In genomic region chr17:56810245-56810644, GRCm38 (mm10) we compare ENCODE assay signal across 8 mouse cellular contexts. TPM values are rescaled to one million over a fixed set of nuclear protein-coding genes. Genes with fewer than 3 reads are reported as not detected.
A peak's percentile ranks its signal among the peaks of the same experiment; 100 is the strongest.
DNase-seq lines count a peak whose midpoint lies in the region; ATAC-seq and TF ChIP-seq lines count a peak whose summit lies in the region.

No protein-coding gene starts in this region.

- peak; percentile 80 for DNase-seq in ES-CJ7 (ENCODE audit: low read depth, low spot score)
- DNase-seq in cerebellum, adult 11 months, result peak; percentile 46
- DNase-seq in heart, postnatal 10 days, result peak; percentile 95 to 96
- DNase-seq in large intestine, adult 2 months (ENCODE audit: low read depth, low spot score), result peak; percentile 57
- DNase-seq in liver, embryonic 14.5 days (ENCODE audit: low read depth in 3 of 3, low spot score in 3 of 3), result peak in 1 of 3 experiments; percentile 45
- DNase-seq in urinary bladder, postnatal 10 days (ENCODE audit: low spot score), result peak; percentile 82

- H3K4me3 ChIP-seq in forebrain, embryonic 15.5 days, result no peak overlapping the region
- no peak overlapping the region for H3K4me3 ChIP-seq in liver, embryonic 14.5 days (ENCODE audit: insufficient read depth in 1 of 2, low read depth in 2 of 2, low read length in 2 of 2)
- no peak overlapping the region for H3K4me3 ChIP-seq in neural tube, embryonic 12.5 days

- H3K4me2 ChIP-seq in forebrain, embryonic 15.5 days (replicated peaks), result no peak overlapping the region
- H3K4me2 ChIP-seq in liver, embryonic 14.5 days (ENCODE audit: low read depth), result no peak overlapping the region
- 0 out of 2 replicates have a peak overlapping the region, but pooled peaks have one; percentile 27 for H3K4me2 ChIP-seq in neural tube, embryonic 12.5 days (replicated peaks)

- peak overlapping the region; percentile 61 for H3K27ac ChIP-seq in forebrain, embryonic 15.5 days (replicated peaks)
- no peak overlapping the region for H3K27ac ChIP-seq in liver, embryonic 14.5 days
- H3K27ac ChIP-seq in neural tube, embryonic 12.5 days, result 0 out of 2 replicates have a peak overlapping the region, but pooled peaks have one; percentile 27

- no peaks in the 10 kb centered on the region for H3K27me3 ChIP-seq in forebrain, embryonic 15.5 days
- H3K27me3 ChIP-seq in liver, embryonic 14.5 days (ENCODE audit: control insufficient read depth, insufficient read depth, low read length), result no peaks in the 10 kb centered on the region
- H3K27me3 ChIP-seq in neural tube, embryonic 12.5 days (replicated peaks), result peaks cover 4% of the 10 kb centered on the region; the same call in 1 of the 2 replicates

- 0% methylated on average over 3 of the region's 3 CpGs for WGBS in forebrain, embryonic 15.5 days
- WGBS in large intestine, adult 2 months, result 0% methylated on average over 3 of the region's 3 CpGs
- 60% methylated on average over 3 of the region's 3 CpGs for WGBS in liver, embryonic 14.5 days (ENCODE audit: insufficient replicate concordance)
- WGBS in neural tube, embryonic 12.5 days, result 9% methylated on average over 3 of the region's 3 CpGs

- H3K4me1 ChIP-seq in forebrain, embryonic 15.5 days, result peaks cover 40% of the 10 kb centered on the region
- peaks cover 0 to 4% of the 10 kb centered on the region in 2 experiments; a peak in 1 of 4 replicates for H3K4me1 ChIP-seq in liver, embryonic 14.5 days (replicated peaks; ENCODE audit: control insufficient read depth in 2 of 2, insufficient read depth in 2 of 2, low read length in 1 of 2)
- H3K4me1 ChIP-seq in neural tube, embryonic 12.5 days, result peaks cover 39% of the 10 kb centered on the region

- H3K9me3 ChIP-seq in forebrain, embryonic 15.5 days, result no peaks in the 10 kb centered on the region
- no peaks in the 10 kb centered on the region for H3K9me3 ChIP-seq in liver, embryonic 14.5 days (ENCODE audit: control insufficient read depth, low read length)
- no peaks in the 10 kb centered on the region for H3K9me3 ChIP-seq in neural tube, embryonic 12.5 days

- TF ChIP-seq CTCF in liver, embryonic 14.5 days (IDR thresholded peaks at IDR 0.05; ENCODE audit: low read depth), result no peak

- peak; percentile 27 for ATAC-seq in forebrain, embryonic 15.5 days (replicated peaks)
- peak; percentile 27; the same call in 1 of the 2 replicates for ATAC-seq in liver, embryonic 14.5 days (ENCODE audit: insufficient read depth)
- peak; percentile 57 for ATAC-seq in neural tube, embryonic 12.5 days (ENCODE audit: low FRiP score, low read depth)

- no peak for TF ChIP-seq EP300 in liver, embryonic 14.5 days (IDR thresholded peaks at IDR 0.05; ENCODE audit: low read depth)

- H3K36me3 ChIP-seq in forebrain, embryonic 15.5 days, result no peaks in the 10 kb centered on the region
- H3K36me3 ChIP-seq in liver, embryonic 14.5 days (replicated peaks; ENCODE audit: control insufficient read depth, insufficient read depth, low read depth), result no peaks in the 10 kb centered on the region; the same call in 1 of the 2 replicates
- H3K36me3 ChIP-seq in neural tube, embryonic 12.5 days, result no peaks in the 10 kb centered on the region

- no peak overlapping the region for H3K9ac ChIP-seq in forebrain, embryonic 15.5 days (replicated peaks)
- no peak overlapping the region for H3K9ac ChIP-seq in liver, embryonic 14.5 days (replicated peaks)
- no peak overlapping the region for H3K9ac ChIP-seq in neural tube, embryonic 12.5 days

- intact Hi-C loops in heart, postnatal 10 days (cut with DNase I), result no loop called here

RNA-seq across cellular contexts. Expression of gene Rfx2, which starts 20.6 kb away (rescaled TPM):
- 4.4 and 4.5 TPM in 2 replicates for polyA plus RNA-seq in forebrain, embryonic 15.5 days (2015; fragmentation: Nextera tagmentation; extraction: Ambion mirVana)
- total RNA-seq in heart, postnatal 10 days (2021), result 10 to 100 TPM in 1 of 2 experiments, 1 to 10 TPM in 1; 6.5 to 10.5 TPM
- polyA plus RNA-seq in large intestine, adult 2 months (2012; rRNA removed), result 6.2 and 9.9 TPM in 2 replicates
- 10.7 and 12.6 TPM in 2 replicates for polyA plus RNA-seq in liver, embryonic 14.5 days (2012; rRNA removed)
- polyA plus RNA-seq in liver, embryonic 14.5 days (2014; fragmentation: Nextera tagmentation; extraction: Ambion mirVana), result 6.8 and 8.5 TPM in 2 replicates
- polyA plus RNA-seq in neural tube, embryonic 12.5 days (2016; fragmentation: Nextera tagmentation; extraction: Ambion mirVana), result 4.9 and 6.0 TPM in 2 replicates

RNA-seq across cellular contexts. Expression of gene Prr22, which starts 40.2 kb away (rescaled TPM):
- polyA plus RNA-seq in forebrain, embryonic 15.5 days (2015; fragmentation: Nextera tagmentation; extraction: Ambion mirVana), result 0.66 and 0.73 TPM in 2 replicates
- under 1 TPM; 0.27 to 0.43 TPM for total RNA-seq in heart, postnatal 10 days (2021)
- polyA plus RNA-seq in large intestine, adult 2 months (2012; rRNA removed), result 3.3 and 4.1 TPM in 2 replicates
- 1.2 and 1.3 TPM in 2 replicates for polyA plus RNA-seq in liver, embryonic 14.5 days (2012; rRNA removed)
- polyA plus RNA-seq in liver, embryonic 14.5 days (2014; fragmentation: Nextera tagmentation; extraction: Ambion mirVana), result 0.40 and 0.52 TPM in 2 replicates
- polyA plus RNA-seq in neural tube, embryonic 12.5 days (2016; fragmentation: Nextera tagmentation; extraction: Ambion mirVana), result 1.6 and 1.8 TPM in 2 replicates

RNA-seq across cellular contexts. Expression of gene Dus3l, which starts 45.7 kb away (rescaled TPM):
- polyA plus RNA-seq in forebrain, embryonic 15.5 days (2015; fragmentation: Nextera tagmentation; extraction: Ambion mirVana), result 72.1 and 74.3 TPM in 2 replicates
- 10 to 100 TPM; 21.0 to 23.0 TPM for total RNA-seq in heart, postnatal 10 days (2021)
- 42.7 and 53.1 TPM in 2 replicates for polyA plus RNA-seq in large intestine, adult 2 months (2012; rRNA removed)
- 18.1 and 19.3 TPM in 2 replicates for polyA plus RNA-seq in liver, embryonic 14.5 days (2012; rRNA removed)
- 9.5 and 10.8 TPM in 2 replicates for polyA plus RNA-seq in liver, embryonic 14.5 days (2014; fragmentation: Nextera tagmentation; extraction: Ambion mirVana)
- 49.3 and 54.3 TPM in 2 replicates for polyA plus RNA-seq in neural tube, embryonic 12.5 days (2016; fragmentation: Nextera tagmentation; extraction: Ambion mirVana)

RNA-seq across cellular contexts. Expression of gene Nrtn, which starts 52.9 kb away (rescaled TPM):
- 0.97 and 1.2 TPM in 2 replicates for polyA plus RNA-seq in forebrain, embryonic 15.5 days (2015; fragmentation: Nextera tagmentation; extraction: Ambion mirVana)
- total RNA-seq in heart, postnatal 10 days (2021), result 10 to 100 TPM; 19.0 to 21.0 TPM
- 11.0 and 11.7 TPM in 2 replicates for polyA plus RNA-seq in large intestine, adult 2 months (2012; rRNA removed)
- 1.0 and 1.6 TPM in 2 replicates for polyA plus RNA-seq in liver, embryonic 14.5 days (2012; rRNA removed)
- 1.7 and 1.9 TPM in 2 replicates for polyA plus RNA-seq in liver, embryonic 14.5 days (2014; fragmentation: Nextera tagmentation; extraction: Ambion mirVana)
- 3.4 and 3.7 TPM in 2 replicates for polyA plus RNA-seq in neural tube, embryonic 12.5 days (2016; fragmentation: Nextera tagmentation; extraction: Ambion mirVana)
